Mouse (Mus musculus): ENCODE measurements at regions not wholly inside any gene's neighbourhood (a gene's known extent, or its start where the extent isn't known, plus 50 kb on each side); places are given as distances from the start of the nearest gene placed in this dataset.
A peak's percentile ranks its signal among the peaks of the same experiment; 100 is the strongest.

DNA sequence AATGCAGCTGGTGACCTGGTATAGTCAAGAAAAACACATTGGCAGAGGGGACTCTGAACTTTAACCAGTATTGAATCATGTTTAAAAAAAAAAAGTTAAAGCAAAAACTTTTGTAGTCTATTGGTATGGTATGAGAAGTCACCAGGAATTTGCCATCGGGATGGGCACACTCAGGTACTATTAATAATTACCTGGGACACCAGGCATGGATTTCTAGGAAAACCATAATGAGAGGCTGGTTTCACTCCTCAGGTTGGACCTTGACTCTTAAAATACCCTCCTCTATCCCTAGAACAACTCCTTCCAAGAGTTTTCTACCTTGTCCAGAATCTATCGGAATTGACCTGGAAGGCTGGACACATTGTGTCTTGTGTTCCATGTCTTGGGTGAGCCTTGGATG lies 155.5 kb upstream of the Foxq1 start:
- DNase-seq (ENCODE audit: low spot score in 2 of 2) = no peak

DNA sequence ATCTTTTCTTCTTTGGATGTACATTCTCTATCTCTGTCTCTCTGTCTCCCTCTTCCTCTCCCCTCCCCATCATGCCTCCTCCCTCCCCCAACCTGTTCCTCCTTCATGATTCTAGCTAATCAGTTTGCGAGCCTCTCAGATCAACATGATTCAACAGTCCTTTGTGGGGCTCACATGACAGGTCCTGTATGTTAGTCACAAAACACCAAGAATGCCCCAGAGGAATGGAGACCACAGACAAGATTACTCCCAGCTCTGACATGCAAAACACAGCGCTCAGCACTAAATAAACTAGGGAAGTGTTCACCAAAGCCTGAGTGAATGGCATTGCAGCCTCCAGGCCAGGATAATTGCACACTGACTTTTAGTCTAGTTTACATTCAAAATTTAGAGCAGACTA lies 150.6 kb upstream of the Foxq1 start:
- no peak for DNase-seq (ENCODE audit: low spot score in 2 of 2)

GRCm38 (mm10) chr13:31408439-31409122 lies 147.4 kb upstream of the Foxq1 start:
- DNase-seq (ENCODE audit: low spot score in 2 of 2) = no peak

GRCm38 (mm10) chr13:31409123-31409513 lies 146.8 kb upstream of the Foxq1 start:
- no peak for DNase-seq (ENCODE audit: low spot score in 2 of 2)

GRCm38 (mm10) chr13:31421556-31421955 lies 134.4 kb upstream of the Foxq1 start:
- DNase-seq (ENCODE audit: low spot score in 2 of 2) = no peak

GRCm38 (mm10) chr13:31423599-31423998 lies 132.3 kb upstream of the Foxq1 start:
- DNase-seq (ENCODE audit: low spot score in 2 of 2) = no peak

GRCm38 (mm10) chr13:31425825-31426500 lies 130.0 kb upstream of the Foxq1 start:
- no peak for DNase-seq (ENCODE audit: low spot score in 2 of 2)

GRCm38 (mm10) chr13:31436434-31436833 lies 119.5 kb upstream of the Foxq1 start:
- DNase-seq (ENCODE audit: low spot score in 2 of 2) = no peak

DNA sequence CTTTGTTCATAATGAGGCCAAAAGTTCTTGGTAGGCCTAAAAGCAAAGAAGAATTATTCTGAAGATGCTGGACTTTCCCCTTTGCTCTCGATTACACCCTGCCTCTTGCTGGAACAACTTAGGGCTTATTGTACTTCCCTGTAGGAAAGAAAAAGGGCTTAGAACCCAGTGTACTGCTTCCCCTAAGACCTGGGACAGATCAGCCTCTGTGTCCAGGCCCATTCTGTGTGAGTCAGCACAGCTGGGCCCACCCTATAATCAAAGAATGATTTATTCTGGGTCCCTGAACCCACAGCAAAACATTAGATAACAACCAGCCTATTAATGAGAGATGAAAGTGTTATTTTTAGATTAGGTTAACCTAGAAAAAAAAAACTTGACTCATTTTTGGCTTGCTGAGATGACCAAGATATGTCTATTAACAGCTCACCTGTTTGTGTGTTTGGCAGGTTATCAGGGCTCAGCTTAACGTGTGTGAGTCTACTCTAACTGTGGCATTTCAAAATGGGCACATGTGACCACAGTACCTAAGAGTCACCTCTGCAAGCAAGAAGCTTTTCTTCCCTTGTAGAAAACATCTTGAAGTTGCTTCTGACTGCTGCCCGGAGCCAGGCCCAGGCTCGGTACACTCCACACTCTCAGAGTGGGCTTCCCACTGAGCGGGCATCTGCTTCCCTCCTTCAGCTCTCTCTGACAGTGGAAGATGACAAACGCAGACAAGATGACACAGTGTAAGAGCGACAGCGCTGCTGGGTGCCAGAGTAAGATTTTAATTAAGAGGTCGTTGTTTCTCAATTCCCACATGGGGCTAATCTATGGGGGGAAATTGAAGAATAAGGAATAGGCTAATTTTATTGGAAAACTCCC lies 115.9 kb upstream of the Foxq1 start:
- no peak for DNase-seq (ENCODE audit: low spot score in 2 of 2)

- DNase-seq (ENCODE audit: low spot score in 2 of 2) = peak in 1 of 2 experiments; percentile 16
These were observed 97.1 kb upstream of the Foxq1 start for GRCm38 (mm10) chr13:31458883-31459282.

DNA sequence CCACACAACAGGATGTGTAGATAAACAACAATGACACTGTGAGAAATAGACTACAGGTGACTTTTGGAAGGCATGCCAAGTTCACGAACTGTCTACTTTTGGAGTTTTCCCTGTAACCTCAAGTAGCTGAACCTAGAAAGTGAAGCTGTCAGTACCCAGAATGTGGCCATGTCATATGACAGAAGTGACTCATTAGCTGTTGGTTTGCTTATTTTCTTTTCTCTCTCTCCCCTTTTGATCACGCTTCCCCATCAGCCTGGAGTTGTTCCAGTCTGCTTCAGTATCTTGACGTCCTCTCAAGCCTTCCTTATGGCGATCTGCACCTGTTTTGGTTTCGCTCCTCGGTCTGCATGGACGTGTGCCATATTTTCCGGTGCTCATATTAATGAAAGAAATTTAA lies 90.8 kb upstream of the Foxq1 start:
- no peak for DNase-seq (ENCODE audit: low spot score in 2 of 2)

GRCm38 (mm10) chr13:31465711-31466110 lies 90.2 kb upstream of the Foxq1 start:
- DNase-seq (ENCODE audit: low spot score in 2 of 2) = no peak

GRCm38 (mm10) chr13:31468131-31468530 lies 87.8 kb upstream of the Foxq1 start:
- DNase-seq (ENCODE audit: low spot score in 2 of 2) = no peak

DNA sequence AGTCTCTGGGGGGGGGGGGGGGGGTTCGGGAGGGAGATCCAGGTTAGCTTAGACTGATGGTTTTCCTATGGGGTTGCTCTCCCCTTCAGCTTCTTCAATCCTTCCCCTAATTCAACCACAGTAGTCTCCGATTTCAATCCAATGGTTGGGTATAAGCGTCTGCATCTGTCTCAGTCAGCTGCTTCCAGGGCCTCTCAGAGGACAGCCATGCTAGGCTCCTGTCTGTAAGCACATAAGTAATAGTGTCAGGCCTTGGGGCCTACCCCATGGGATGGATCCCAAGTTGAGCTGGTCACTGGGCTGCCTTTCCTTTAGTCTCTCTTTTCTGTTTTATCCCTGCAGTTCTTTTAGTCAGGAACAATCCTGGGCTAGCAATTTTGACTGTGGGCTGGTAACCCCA lies 87.0 kb upstream of the Foxq1 start:
- DNase-seq (ENCODE audit: low spot score in 2 of 2) = no peak

DNA sequence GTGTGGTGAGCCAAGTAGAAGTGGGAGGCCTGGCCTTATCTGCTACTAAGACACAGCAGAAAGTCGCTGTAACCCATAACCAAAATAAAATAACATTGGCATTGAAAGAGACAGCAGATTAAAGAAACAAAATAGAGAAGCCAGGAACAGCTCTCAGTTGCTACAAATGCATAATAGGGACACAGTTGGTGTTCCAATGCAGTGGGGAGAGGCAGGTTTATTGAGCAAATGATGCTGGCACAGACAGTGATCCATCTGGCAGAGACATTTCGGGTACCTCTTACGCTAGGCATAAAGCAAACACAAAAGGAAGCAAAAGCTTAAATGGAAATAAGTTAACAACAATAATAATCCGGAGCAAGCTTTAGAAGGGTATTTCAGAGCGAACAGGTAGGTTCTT lies 83.6 kb upstream of the Foxq1 start:
- peak in 1 of 2 experiments; percentile 6 for DNase-seq (ENCODE audit: low spot score in 2 of 2)

DNA sequence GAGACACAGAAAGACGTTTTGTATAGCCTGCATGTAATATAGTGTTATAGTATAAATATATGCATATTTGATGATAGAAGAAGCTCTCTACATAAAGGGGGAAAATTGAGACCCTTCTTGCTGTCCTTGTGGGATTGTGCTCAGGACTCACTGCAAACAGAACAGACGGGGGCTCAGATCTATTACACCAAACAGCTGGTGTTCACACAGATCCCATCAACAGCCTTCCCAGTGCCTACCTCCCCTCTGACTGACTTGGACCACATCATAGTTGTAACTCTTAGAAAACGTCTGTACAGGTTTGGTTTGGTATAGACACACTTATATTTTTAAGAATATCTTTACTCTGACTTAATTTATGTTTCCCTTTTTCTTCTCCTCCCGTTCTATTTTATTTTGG lies 83.1 kb upstream of the Foxq1 start:
- DNase-seq (ENCODE audit: low spot score in 2 of 2) = no peak

DNA sequence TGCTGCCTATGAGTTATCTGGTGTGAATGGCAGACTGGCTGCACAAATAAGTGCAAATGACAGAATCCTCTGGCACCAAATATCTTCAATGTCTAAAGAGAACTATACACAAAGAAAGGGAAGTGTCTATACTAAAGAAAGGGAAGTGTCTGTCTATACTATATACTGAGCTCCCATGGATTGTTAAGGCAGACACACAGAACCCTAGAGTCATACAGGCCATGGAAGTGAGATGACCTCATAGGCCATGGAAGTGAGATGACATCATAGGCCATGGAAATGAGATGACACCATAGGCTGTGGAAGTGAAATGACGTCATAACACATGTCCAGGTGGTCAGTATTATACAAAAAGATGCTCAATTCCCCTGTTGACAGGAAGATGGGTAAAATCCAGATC lies 82.7 kb upstream of the Foxq1 start:
- no peak for DNase-seq (ENCODE audit: low spot score in 2 of 2)

- peak; percentile 51 to 56 for DNase-seq (ENCODE audit: low spot score in 2 of 2)
These were observed 80.1 kb upstream of the Foxq1 start for GRCm38 (mm10) chr13:31475845-31476244.

- DNase-seq (ENCODE audit: low spot score in 2 of 2) = no peak
These were observed 78.6 kb upstream of the Foxq1 start for GRCm38 (mm10) chr13:31477171-31477867.

DNA sequence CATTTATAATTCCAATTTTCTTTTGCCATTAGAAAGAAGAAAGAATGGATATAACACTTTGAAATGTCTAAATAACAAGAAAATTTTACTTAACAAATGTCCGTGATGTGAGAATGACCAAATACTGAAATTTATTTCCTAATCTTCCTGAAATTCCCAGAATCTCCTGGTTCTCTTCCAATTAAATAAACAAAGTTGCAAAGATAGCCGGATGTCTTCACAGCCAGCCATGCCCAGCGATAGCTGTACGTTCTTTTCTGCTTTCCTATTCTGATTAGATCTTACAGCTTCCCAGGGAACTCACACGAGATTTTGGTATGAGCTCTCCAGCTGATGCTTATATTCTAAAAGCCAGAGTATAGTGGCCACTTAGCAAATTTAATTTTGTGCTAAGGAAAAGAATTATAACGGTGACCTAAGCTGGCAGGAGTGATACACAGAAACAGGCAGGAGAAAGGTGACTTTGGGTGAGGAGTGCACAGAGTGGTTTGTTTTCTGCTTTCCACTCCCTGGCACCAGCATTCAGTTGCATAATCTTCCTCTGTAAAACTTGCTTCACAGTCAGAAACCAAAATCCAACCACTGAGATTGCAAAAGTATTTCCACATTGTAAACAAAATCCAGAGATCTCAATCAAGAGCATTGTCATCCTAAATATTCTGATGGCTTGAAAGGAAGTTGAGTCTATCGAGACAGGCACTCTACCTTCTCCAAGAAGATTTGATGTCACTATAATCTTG lies 74.7 kb upstream of the Foxq1 start:
- no peak for DNase-seq (ENCODE audit: low spot score in 2 of 2)

DNA sequence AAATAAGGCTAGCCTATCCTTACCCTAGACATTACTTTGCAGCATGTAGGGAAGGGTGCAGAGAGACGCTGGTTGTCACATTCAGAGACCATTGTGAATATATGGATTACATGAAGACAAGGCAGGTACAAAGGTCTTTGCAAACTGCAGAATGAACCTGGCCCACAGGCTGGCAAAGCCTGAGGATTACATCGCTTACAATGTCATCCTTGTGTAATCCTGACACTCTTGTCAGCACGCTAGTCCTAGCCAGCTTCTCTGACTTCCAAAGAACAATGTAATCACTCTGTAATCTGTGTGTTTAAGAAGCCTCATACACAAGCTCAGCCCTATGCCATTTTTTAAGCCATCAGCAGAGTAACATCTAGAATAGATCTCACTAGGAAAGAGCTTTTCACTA lies 69.6 kb upstream of the Foxq1 start:
- no peak for DNase-seq (ENCODE audit: low spot score in 2 of 2)
